Mouse (Mus musculus): Measurements from ENCODE around the gene E130114P18Rik.

E130114P18Rik gene

GRCm38 (mm10) chr4:97805255-97805654 is 27.4 kb upstream of the E130114P18Rik start:
- no peak for DNase-seq (ENCODE audit: low spot score)

DNA sequence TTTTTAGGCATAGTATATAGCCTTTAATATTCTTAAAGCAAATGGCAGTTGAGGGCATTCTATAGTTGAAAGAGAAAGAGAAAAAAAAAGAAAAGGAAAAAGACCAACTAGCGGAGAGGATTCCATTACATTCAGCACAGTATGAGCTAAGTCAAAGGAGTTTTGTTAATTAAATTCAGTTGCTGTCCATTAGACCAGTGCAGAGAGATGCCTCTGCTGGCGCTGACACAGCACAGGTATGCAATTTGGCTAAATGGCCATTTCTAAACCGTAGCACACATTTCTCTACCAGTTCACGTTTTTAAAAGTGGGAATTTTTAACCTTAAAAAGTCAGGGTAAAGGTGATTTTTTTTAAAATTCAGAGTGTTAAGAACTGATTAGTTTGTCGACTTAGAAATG is 26.8 kb upstream of the E130114P18Rik start:
- DNase-seq (ENCODE audit: low spot score) = no peak

DNA sequence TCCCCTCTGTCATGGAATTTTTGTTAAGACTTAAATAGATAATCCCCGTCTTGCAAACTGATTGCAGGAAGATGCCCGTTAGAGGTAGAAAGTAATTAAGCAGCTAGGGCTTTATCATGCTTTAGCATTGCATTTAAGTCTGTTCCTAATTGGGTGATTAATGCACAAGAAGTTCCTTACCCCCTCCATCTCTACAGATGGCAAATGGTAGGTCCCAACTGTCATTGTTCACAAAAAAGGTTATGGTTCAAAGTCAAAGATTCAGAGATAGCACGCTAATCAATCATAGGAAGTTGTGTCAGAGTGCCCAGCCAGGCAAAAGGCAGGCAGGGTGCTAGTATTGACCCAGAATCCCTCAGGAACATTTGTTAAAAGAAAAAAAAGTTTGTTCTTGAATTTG is 25.9 kb upstream of the E130114P18Rik start:
- DNase-seq (ENCODE audit: low spot score) = peak; percentile 31

DNA sequence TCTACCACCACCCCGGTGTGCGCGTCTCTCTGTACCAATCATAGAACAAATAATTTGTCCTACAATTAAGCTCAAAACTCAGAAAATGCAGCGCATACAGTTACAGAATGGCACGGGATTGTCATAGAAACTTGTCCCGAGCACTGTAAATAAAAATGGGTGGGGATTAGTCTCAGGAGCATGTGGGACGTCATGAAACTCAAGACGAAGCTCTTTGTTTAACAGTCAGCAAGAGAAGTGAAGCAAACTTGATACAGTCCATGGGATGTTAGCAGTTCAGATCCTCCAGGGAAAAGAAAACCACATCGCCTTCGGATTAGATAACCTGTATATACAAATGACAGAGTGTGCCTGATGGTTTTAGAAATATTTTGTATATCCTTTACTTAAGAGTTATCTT is 18.6 kb upstream of the E130114P18Rik start:
- no peak for DNase-seq (ENCODE audit: low spot score)

GRCm38 (mm10) chr4:97795957-97796356 is 18.1 kb upstream of the E130114P18Rik start:
- DNase-seq (ENCODE audit: low spot score) = no peak

DNA sequence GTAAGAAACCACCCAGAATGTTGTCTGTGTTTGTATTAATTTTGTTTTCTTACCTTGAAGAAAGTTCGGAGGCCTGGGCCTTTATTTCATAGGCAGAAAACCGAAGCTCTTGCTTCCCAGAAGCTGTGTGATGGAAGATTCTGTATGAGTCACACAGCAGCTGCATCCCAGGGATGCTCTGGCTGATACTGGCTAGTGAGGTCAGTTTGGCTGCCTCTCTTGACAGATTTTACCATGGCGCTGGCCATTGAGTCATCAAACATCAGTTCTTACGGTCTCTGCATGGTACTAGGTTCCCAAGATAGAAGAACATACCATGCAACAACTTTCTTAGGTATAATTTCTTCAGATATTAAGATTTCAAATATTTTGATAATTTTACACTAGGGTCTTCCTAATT is 17.0 kb upstream of the E130114P18Rik start:
- no peak for DNase-seq (ENCODE audit: low spot score)

DNA sequence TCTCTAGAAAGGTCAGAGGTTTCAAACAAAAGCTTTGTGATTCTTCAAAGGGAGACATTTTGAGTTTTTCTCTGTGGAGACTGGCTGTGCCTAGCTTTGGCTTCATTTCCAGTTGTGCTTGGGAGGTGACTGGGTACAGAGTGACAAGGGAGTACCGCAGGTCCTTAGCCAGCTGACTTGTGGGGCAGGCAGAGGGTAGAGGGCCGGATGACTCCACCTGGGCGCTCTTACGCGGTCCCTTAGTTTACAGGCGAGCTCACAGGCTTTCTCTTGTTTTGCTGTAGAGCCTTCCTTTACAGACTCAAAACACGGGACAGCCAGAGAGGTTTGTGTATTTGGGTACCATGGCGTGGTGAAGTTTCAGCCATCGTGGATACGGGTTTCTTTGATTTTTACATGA is 16.1 kb upstream of the E130114P18Rik start:
- DNase-seq (ENCODE audit: low spot score) = no peak

GRCm38 (mm10) chr4:97788537-97788936 is 10.7 kb upstream of the E130114P18Rik start:
- no peak for DNase-seq (ENCODE audit: low spot score)

- DNase-seq (ENCODE audit: low spot score) = no peak
Observed at GRCm38 (mm10) chr4:97787515-97787914, 9.6 kb upstream of the E130114P18Rik start.

GRCm38 (mm10) chr4:97786571-97786970 is 8.7 kb upstream of the E130114P18Rik start:
- DNase-seq (ENCODE audit: low spot score) = no peak

GRCm38 (mm10) chr4:97785547-97786271 is 7.8 kb upstream of the E130114P18Rik start:
- no peak for DNase-seq (ENCODE audit: low spot score)

DNA sequence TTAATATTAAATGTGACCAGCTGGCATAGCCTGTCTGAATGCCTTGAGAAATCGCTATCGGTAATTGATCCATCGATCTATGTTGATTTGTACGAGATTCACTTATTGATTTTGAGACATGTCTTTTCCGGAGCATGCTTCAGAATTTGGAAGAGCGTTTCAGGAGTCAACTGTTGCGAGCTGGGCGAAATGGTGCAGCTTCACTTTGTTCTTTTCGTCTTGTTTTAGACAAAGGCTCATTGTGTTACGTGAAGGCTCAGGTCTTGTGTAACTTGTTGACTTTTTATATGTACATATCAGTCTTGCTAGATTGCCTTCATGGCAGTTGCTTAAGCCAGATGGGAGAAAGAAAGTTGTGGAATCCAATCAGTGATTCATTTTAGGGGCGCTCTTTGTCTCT is 6.4 kb upstream of the E130114P18Rik start:
- no peak for DNase-seq (ENCODE audit: low spot score)

GRCm38 (mm10) chr4:97783073-97783879 is 5.4 kb upstream of the E130114P18Rik start:
- no peak for DNase-seq (ENCODE audit: low spot score)

DNA sequence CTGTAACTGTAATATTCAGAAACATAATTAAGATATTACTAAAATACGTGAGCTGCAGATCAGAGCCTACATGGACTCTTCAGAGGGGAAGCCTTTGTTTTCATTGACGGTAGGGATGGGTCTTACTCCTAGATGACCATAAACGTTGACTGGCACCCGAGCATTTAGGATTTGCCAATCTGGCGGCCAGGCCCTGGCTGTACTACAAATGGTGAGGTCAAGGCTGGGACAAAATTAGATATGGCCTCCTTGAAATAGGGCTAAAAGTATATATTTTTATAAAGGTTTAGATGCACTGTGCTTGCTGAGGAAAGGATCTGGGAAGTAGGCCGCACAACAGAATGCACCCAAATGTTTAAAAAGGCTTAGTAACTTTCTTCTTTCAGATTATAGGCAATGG is 4.6 kb upstream of the E130114P18Rik start:
- no peak for DNase-seq (ENCODE audit: low spot score)

GRCm38 (mm10) chr4:97782069-97782468 is 4.2 kb upstream of the E130114P18Rik start:
- DNase-seq (ENCODE audit: low spot score) = no peak

DNA sequence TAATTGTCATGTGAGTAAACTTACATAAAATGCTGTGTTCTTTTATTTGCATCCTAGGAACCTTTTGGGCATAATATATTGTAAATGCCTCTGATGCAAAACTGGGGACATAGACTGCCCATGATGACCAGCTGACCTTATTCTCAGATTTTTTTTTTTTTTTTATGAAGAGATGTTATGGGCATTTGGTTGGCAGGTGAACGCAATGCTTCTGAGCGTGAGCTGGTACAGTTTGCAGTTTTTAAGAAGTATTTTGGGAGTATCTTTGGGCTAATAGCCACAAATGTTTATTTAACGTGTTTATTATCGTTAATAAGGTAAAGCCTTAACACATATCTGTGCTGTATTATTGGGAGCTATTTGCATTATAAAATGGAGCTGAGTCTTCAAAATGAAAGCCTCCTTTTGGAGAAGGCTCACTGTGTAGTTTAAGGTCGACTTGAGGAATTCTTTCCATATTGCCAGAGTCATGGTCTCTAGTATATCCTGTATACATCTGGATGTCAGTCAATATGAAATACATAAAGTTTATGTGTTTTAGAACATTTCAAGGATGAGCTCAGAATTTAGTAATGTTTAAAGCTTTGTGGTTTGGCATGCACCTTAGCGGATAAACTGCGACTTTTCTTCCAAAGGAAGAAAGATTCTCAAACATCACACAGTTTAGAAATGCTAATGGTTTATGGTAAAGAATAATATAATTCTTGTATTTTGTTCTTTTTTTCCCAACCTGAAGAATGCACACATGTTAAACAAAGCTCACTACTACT is 3.0 kb upstream of the E130114P18Rik start:
- no peak for DNase-seq (ENCODE audit: low spot score)

DNA sequence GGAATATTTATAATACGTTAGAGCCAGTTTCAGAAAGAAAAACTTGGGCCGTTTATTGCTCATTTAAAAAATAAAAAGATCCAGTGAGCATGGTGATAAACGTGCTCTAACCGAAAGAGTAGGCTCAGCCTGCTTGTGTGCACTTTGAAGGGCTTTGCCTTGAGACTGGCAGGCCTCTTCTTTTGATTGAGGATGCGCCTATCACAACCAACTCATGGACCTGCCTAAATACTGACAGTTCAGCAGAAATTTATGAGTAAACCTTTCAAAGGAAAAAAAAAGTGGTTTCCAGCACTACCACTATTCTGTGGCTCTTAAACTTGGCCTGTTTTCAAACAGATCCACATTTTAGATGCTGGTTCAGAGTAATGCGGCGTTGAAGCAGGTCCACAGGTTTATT is 2.1 kb upstream of the E130114P18Rik start:
- DNase-seq (ENCODE audit: low spot score) = no peak

- DNase-seq (ENCODE audit: low spot score) = no peak
Observed at GRCm38 (mm10) chr4:97779003-97779930, 1.4 kb upstream of the E130114P18Rik start.

- peak; percentile 56 for DNase-seq (ENCODE audit: low spot score)
Observed at GRCm38 (mm10) chr4:97778211-97779002, 529 bp upstream of the E130114P18Rik start.

DNA sequence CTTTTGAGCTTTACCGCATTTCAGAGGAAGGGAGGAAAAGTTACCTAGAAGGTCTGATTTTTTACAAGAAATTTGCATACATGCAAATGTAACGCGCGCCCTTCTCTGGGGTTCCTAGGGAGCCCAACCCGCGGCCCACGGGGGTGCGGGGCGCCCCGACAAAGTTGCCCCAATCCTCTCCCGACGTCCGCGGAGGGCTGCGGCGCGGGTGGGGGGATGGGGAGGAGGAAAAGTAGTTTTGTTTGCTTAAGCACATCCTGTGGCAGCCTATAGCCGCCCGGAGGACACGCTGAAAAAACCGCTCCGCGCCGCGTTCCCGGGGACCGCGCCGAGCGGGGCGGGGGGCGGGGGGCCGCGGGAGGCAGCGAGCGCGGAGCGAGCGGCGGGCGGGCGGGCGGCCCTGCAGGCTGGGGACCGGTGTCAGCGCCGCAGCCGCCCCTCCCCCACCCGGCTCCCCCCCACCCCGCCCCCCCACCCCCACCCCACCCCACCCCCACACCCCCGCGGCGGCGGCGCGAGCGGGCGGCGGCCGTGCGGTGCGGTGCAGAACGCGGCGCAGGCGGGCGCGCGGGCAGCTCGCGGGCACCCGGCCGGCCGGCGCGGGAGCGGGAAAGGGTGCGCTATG is 685 bp downstream of the E130114P18Rik start:
- no peak for DNase-seq (ENCODE audit: low spot score)

Measured in retina, embryonic 14.5 days (tissue).